Mouse (Mus musculus): Measurements from ENCODE around the gene Spata13. TPM values are rescaled to one million over a fixed set of nuclear protein-coding genes. Genes with fewer than 3 reads are reported as not detected.

The Spata13 gene
- total RNA-seq, 1 experiment from 2014 or later = 137 TPM

- no peak for ATAC-seq (ENCODE audit: extremely low read depth, insufficient number of reproducible peaks, low FRiP score, poor library complexity, severe bottlenecking)
These were observed 68.8 kb downstream of the Spata13 start for GRCm38 (mm10) chr14:60702377-60703140.

DNA sequence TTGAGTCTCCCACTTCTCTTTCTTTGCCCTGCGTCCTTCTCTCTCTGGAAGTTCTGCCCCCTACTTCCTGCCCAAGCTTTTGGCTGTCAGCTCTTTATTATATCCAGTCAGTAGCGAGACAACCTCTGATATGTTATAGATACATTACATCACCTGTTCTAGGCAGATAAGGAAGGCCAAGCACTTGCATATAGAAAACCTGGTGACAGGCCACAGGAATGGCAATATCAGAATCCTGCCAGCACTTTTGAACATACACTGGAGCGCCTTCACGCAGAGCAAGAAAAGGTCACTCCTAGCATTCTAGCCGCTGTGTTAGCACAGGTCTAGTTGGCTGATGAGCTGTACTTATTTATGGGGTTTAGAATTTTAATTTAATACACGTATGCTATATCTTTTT, 70.7 kb downstream of the Spata13 start:
- no peak for ATAC-seq (ENCODE audit: extremely low read depth, insufficient number of reproducible peaks, low FRiP score, poor library complexity, severe bottlenecking)

DNA sequence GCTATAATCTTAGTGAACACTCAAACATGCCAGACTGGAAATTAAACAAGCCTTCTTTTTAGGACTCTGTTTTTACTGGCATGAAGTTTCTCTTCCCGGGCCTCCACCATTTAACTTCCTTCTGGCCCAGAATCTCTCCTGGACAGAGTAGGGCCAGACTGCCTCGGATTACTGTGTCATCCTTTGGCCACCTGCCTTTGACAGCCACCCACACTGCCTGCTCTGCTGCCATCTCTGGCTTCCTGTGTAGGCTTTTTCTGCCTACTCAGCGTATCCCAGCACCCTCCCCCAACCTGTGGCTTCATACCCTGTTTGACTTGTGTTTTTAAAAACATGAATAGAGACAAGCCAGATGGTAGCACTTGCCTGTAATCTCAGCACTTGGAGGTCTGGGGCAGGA, 71.2 kb downstream of the Spata13 start:
- ATAC-seq (ENCODE audit: extremely low read depth, insufficient number of reproducible peaks, low FRiP score, poor library complexity, severe bottlenecking) = peak; percentile 36; the same call in 1 of the 2 replicates

DNA sequence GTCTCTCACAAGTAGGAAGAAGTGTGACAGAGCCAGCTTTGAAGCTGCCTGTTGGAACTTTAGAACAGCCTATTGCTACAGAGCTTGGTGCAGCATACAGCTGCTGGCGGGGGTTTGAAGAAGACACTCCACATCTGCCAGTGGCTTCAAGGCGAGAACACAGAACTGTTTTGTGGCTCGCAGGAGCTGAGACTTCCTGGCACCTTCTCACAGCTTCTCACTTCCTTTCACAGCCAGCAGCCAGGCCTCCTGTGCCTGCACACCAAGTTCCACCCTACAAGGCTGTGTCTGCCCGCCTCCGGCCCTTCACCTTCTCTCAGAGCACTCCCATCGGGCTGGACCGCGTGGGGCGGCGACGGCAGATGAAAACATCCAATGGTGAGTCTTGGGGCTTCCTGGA, 75.4 kb downstream of the Spata13 start:
- peak; percentile 54 for ATAC-seq (ENCODE audit: extremely low read depth, insufficient number of reproducible peaks, low FRiP score, poor library complexity, severe bottlenecking)

DNA sequence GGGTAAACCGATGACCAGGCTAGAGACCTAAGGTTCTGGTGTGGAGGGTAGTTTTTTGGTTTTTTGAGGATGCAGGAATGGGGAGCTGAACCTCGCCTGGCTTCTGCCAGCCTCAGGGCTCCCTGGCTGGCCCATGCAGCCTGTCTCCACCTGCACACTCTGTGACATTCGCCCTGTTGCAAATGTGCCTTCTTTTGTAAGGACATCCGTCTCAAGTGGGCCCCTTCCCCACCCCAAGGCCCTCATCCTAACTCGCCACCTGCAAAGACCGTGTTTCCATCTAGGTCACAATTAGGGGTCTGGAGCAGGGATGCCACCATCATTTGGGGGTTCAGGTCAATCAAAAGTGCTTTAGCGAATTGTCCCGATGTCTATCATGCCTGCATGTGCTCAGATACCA, 75.9 kb downstream of the Spata13 start:
- no peak for ATAC-seq (ENCODE audit: extremely low read depth, insufficient number of reproducible peaks, low FRiP score, poor library complexity, severe bottlenecking)

- ATAC-seq (ENCODE audit: extremely low read depth, insufficient number of reproducible peaks, low FRiP score, poor library complexity, severe bottlenecking) = no peak
These were observed 77.4 kb downstream of the Spata13 start for GRCm38 (mm10) chr14:60711161-60711560.

DNA sequence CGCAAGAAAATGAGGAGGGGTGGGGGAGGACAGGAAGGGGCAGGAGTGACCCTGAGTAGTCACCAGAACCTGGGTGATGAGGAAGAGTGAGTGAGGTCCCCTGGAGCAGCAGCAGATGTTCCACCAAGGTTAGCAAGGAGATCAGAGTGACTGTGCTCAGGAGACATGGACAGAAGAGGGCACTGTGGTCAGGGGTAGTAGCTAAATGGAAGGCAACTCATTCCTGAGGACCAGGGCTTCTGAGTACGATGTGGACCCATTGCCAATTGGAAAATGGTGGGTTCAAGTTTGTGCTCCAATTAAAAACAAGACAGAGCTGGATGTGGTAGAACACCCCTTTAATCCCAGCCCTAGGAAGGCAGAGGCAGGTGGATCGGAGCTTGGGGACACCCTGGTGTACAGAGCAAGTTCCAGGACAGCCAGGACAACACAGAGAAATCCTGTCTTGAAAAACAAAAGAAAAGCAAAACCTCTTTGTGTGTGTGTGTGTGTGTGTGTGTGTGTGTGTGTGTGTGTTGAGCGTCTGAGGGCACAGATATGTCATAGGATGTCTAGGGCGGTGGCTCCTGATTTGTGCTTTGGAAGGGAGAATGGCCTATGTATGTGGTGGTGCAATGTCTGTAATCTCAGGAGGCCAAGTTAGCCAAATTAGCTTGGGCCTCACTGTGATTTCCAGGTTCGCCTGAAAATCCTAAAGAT, 77.9 kb downstream of the Spata13 start:
- no peak for ATAC-seq (ENCODE audit: extremely low read depth, insufficient number of reproducible peaks, low FRiP score, poor library complexity, severe bottlenecking)

- no peak for ATAC-seq (ENCODE audit: extremely low read depth, insufficient number of reproducible peaks, low FRiP score, poor library complexity, severe bottlenecking)
These were observed 78.6 kb downstream of the Spata13 start for GRCm38 (mm10) chr14:60712289-60712830.

GRCm38 (mm10) chr14:60715686-60716085, 81.9 kb downstream of the Spata13 start:
- no peak for ATAC-seq (ENCODE audit: extremely low read depth, insufficient number of reproducible peaks, low FRiP score, poor library complexity, severe bottlenecking)

DNA sequence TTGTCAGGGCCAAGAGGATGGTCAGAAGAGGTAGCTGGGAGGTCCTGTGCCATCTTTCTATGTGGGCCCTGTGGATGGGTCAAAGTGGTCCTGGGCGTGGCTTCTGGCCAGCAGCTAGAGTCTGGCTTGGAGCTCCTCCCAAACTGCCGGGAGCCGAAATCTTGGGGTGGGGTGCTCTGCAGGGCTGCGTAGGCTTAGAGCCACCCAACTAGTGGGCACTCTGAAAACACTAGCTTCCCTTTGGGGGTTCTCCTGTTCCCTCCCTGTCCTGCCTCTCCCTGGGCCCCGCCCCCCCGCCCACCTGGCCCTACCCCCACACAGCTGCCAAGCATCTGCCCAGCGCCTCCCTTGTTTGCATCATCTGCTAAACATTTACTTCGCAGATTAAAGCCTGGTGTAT, 87.5 kb downstream of the Spata13 start:
- peak; percentile 21; the same call in 1 of the 2 replicates for ATAC-seq (ENCODE audit: extremely low read depth, insufficient number of reproducible peaks, low FRiP score, poor library complexity, severe bottlenecking)

- ATAC-seq (ENCODE audit: extremely low read depth, insufficient number of reproducible peaks, low FRiP score, poor library complexity, severe bottlenecking) = no peak
These were observed 88.1 kb downstream of the Spata13 start for GRCm38 (mm10) chr14:60721938-60722337.

- ATAC-seq (ENCODE audit: extremely low read depth, insufficient number of reproducible peaks, low FRiP score, poor library complexity, severe bottlenecking) = no peak
These were observed 92.3 kb downstream of the Spata13 start for GRCm38 (mm10) chr14:60726091-60726490.

GRCm38 (mm10) chr14:60727130-60727529, 93.3 kb downstream of the Spata13 start:
- no peak for ATAC-seq (ENCODE audit: extremely low read depth, insufficient number of reproducible peaks, low FRiP score, poor library complexity, severe bottlenecking)

GRCm38 (mm10) chr14:60732081-60732480, 98.3 kb downstream of the Spata13 start:
- no peak for ATAC-seq (ENCODE audit: extremely low read depth, insufficient number of reproducible peaks, low FRiP score, poor library complexity, severe bottlenecking)

- ATAC-seq (ENCODE audit: extremely low read depth, insufficient number of reproducible peaks, low FRiP score, poor library complexity, severe bottlenecking) = no peak; the same call in 1 of the 2 replicates
These were observed 99.0 kb downstream of the Spata13 start for GRCm38 (mm10) chr14:60732787-60733186.

DNA sequence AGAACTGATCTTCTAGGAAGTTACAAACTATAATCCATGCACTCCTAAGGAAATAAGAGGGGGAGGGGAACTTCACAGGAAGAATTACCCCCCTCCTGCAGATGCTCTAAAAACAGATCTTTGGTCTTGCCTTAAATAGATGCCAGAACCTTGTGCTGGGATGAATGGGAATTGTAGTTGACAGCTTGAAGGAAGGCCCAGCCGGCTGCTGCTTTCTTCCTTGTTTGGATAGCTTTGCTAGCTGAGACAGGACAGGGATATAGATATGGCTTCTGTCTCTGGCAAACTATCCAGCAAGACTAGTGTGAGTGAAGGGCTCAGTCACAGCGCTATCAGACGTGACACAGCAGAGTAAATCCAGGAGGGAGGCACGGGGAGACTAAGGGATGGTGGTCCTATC, 99.9 kb downstream of the Spata13 start:
- no peak for ATAC-seq (ENCODE audit: extremely low read depth, insufficient number of reproducible peaks, low FRiP score, poor library complexity, severe bottlenecking)

DNA sequence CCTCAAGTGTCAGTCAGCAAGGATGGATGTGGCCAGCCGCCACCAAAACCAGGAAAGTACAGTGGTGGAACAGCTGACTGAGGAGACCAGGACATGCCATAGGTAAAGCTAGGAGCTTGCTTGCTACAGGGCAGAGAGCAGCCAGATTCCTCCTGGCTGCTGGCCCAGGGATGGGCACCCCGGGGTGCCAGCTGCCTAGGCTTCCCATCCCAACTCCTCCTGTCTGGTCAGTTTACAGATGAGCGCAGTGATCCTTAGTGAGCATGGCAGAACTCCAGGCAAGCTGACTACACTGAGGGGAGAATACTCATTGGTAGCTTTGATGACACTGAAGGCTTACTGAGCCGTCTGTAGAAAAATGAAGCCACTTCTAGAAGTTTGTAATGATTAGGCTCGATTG, 101.4 kb downstream of the Spata13 start:
- no peak for ATAC-seq (ENCODE audit: extremely low read depth, insufficient number of reproducible peaks, low FRiP score, poor library complexity, severe bottlenecking)

DNA sequence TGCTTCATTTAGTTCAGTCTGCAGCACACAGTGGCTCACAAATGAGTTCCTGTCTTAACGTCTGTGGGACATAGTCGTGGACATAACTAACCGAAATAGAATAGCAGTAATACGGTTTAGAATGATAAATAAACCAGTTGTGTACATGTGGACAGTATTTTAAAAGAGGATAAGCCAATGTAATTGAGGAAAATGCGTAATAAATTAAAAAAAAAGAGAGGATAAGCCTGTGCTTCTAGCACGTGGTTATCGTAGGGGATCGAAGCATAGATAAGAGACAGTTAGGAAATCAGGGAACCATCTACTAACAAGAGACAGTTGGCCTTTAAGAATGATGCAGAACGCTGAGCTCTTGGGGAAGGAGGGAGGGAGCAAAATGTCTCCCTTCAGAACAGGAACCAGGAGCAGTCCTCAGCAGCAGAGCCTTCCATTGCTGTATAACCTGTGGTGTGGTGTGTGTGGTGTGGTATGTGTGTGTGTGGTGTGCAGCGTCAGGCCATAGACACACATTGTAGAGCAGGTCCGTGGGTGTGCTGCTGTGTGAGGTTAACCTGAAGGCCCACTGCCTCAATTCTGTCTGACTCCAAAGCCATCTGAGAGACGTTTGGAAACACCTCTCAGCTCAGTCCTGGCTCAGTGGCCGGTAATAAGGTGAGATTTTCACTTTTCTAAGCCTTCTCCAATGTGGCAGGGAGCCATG, 102.2 kb downstream of the Spata13 start:
- no peak for ATAC-seq (ENCODE audit: extremely low read depth, insufficient number of reproducible peaks, low FRiP score, poor library complexity, severe bottlenecking)

GRCm38 (mm10) chr14:60736591-60737192, 102.9 kb downstream of the Spata13 start:
- ATAC-seq (ENCODE audit: extremely low read depth, insufficient number of reproducible peaks, low FRiP score, poor library complexity, severe bottlenecking) = peak; percentile 65

Measured in neutrophil, adult 5-6 weeks (primary cell).